Mouse (Mus musculus) embryonic fibroblast, embryonic 13.5 days (primary cell): Measurements from ENCODE around the gene Gm49673.
"Not testable (repeated sequence)": the region's sequence is repeated elsewhere in the genome, so short reads cannot be mapped to it uniquely, and the experiment has no call there.

Source experiments
- CTCF ChIP-seq: IDR thresholded peaks from 2 replicates; pipeline ENCODE4 v1.5.1; 2011; ENCODE audit warnings: mild to moderate bottlenecking, control low read depth, low read length, moderate library complexity, borderline replicate concordance; ENCODE audit not compliant: insufficient read depth
- POLR2A ChIP-seq: IDR thresholded peaks from 2 replicates; pipeline ENCODE4 v1.6.1; 2011; ENCODE audit warnings: low read depth, mild to moderate bottlenecking, control low read depth, low read length, moderate library complexity

- TF ChIP-seq CTCF, POLR2A: not testable (repeated sequence)
Observed at GRCm38 (mm10) chr17:8129578-8129977, 18.0 kb downstream of the Gm49673 start.
